In genomic region chr6:122365706-122366105, GRCm38 (mm10) we compare ENCODE assay signal across 20 mouse cellular contexts. TPM values are rescaled to one million over a fixed set of nuclear protein-coding genes. Genes with fewer than 3 reads are reported as not detected.
DNase-seq lines count a peak whose midpoint lies in the region; ATAC-seq and TF ChIP-seq lines count a peak whose summit lies in the region.
"Had no signal": no experiment of that assay in that cellular context is flagged by ENCODE, and none has a peak within 500 bp of the region (broad histone marks: within the 10 kb centered on the region; RNA-seq: fewer than 3 reads in every experiment).

No protein-coding gene starts in this region.

- no peak for TF ChIP-seq EP300 in ES-Bruce4 (IDR thresholded peaks at IDR 0.05; ENCODE audit: insufficient read depth, low read depth, low read length)

- H3K4me2 ChIP-seq in hindbrain, postnatal 0 days (ENCODE audit: low read depth, low read length): no peak overlapping the region
- H3K4me2 ChIP-seq in hindbrain, embryonic 14.5 days (replicated peaks): no peak overlapping the region
- no peak overlapping the region for H3K4me2 ChIP-seq in intestine, postnatal 0 days (replicated peaks; ENCODE audit: low read depth)
- H3K4me2 ChIP-seq: heart, embryonic 11.5 days; hindbrain, embryonic 12.5 days had no signal

- H3K4me1 ChIP-seq in hindbrain, postnatal 0 days (ENCODE audit: insufficient read depth, low read length): no peaks in the 10 kb centered on the region
- H3K4me1 ChIP-seq in hindbrain, embryonic 14.5 days (replicated peaks; ENCODE audit: control insufficient read depth, insufficient read depth, low read length): no peaks in the 10 kb centered on the region
- peaks cover 65% of the 10 kb centered on the region for H3K4me1 ChIP-seq in E14TG2a.4 (replicated peaks; ENCODE audit: low read depth, low read length)
- peaks cover 6% of the 10 kb centered on the region for H3K4me1 ChIP-seq in ES-Bruce4 (ENCODE audit: control insufficient read depth, insufficient read depth, low read length)
- no peaks in the 10 kb centered on the region for H3K4me1 ChIP-seq in intestine, postnatal 0 days (replicated peaks; ENCODE audit: control insufficient read depth, insufficient read depth, low read length)
- H3K4me1 ChIP-seq: hindbrain, embryonic 12.5 days had no signal

- no peak for TF ChIP-seq CTCF in hindbrain, postnatal 0 days (IDR thresholded peaks at IDR 0.05; ENCODE audit: low read depth)
- TF ChIP-seq CTCF in E14TG2a.4 (conservative IDR thresholded peaks at IDR 0.05; ENCODE audit: low read length) (no peak), ES-Bruce4 (IDR thresholded peaks at IDR 0.05; ENCODE audit: low read depth, low read length) (no peak)
- TF ChIP-seq CTCF in intestine, postnatal 0 days (IDR thresholded peaks at IDR 0.05; ENCODE audit: low read depth): no peak

- DNase-seq in hindbrain, postnatal 0 days (ENCODE audit: low spot score): no peak
- no peak for DNase-seq in hindbrain, embryonic 14.5 days (ENCODE audit: low spot score)
- peak; percentile 87 for DNase-seq in R1 (ENCODE audit: low read depth, low spot score)
- DNase-seq: adrenal gland, postnatal 10 days; adrenal gland, postnatal 36 days; cerebellum, adult 18-20 months; cerebellum, adult 9-10 months; cerebellum, postnatal 14 days; gastrocnemius, postnatal 25 days had no signal

- H3K27me3 ChIP-seq in hindbrain, postnatal 0 days (ENCODE audit: insufficient read depth, low read length): no peaks in the 10 kb centered on the region
- H3K27me3 ChIP-seq in hindbrain, embryonic 14.5 days (ENCODE audit: control insufficient read depth, insufficient read depth, low read length): no peaks in the 10 kb centered on the region
- H3K27me3 ChIP-seq in E14TG2a.4 (ENCODE audit: insufficient read depth, low read length) (no peaks in the 10 kb centered on the region), ES-Bruce4 (ENCODE audit: control insufficient read depth, insufficient read depth, low read length, poor library complexity, severe bottlenecking) (no peaks in the 10 kb centered on the region)
- no peaks in the 10 kb centered on the region for H3K27me3 ChIP-seq in intestine, postnatal 0 days (replicated peaks; ENCODE audit: control insufficient read depth, insufficient read depth, low read length)
- H3K27me3 ChIP-seq: hindbrain, embryonic 12.5 days had no signal

- H3K4me3 ChIP-seq in hindbrain, postnatal 0 days (ENCODE audit: low read length): no peak overlapping the region
- no peak overlapping the region for H3K4me3 ChIP-seq in hindbrain, embryonic 14.5 days (replicated peaks; ENCODE audit: low read length)
- H3K4me3 ChIP-seq in E14TG2a.4 (replicated peaks; ENCODE audit: low read length): peak overlapping the region; percentile 33
- peak overlapping the region; percentile 32; the same call in 1 of the 2 replicates for H3K4me3 ChIP-seq in ES-Bruce4 (ENCODE audit: low read depth, low read length)
- H3K4me3 ChIP-seq in intestine, postnatal 0 days (ENCODE audit: low read depth, low read length): no peak overlapping the region
- H3K4me3 ChIP-seq: forebrain, embryonic 10.5 days; hindbrain, embryonic 12.5 days had no signal

- 56% methylated on average over 3 of the region's 3 CpGs for WGBS in hindbrain, postnatal 0 days
- WGBS in hindbrain, embryonic 14.5 days: 57% methylated on average over 3 of the region's 3 CpGs
- WGBS in intestine, postnatal 0 days: 30% methylated on average over 3 of the region's 3 CpGs

- TF ChIP-seq POLR2A in ES-Bruce4 (IDR thresholded peaks at IDR 0.05; ENCODE audit: insufficient read depth, low read length): no peak

- H3K36me3 ChIP-seq in hindbrain, postnatal 0 days (ENCODE audit: insufficient read depth, low read length): no peaks in the 10 kb centered on the region
- no peaks in the 10 kb centered on the region for H3K36me3 ChIP-seq in hindbrain, embryonic 14.5 days (replicated peaks; ENCODE audit: control insufficient read depth, insufficient read depth)
- H3K36me3 ChIP-seq in E14TG2a.4 (ENCODE audit: insufficient read depth, low read length) (peaks cover 3% of the 10 kb centered on the region; the same call in 1 of the 2 replicates), ES-Bruce4 (ENCODE audit: control insufficient read depth, insufficient read depth, low read length, poor library complexity, severe bottlenecking) (no peaks in the 10 kb centered on the region)
- H3K36me3 ChIP-seq in intestine, postnatal 0 days (ENCODE audit: control insufficient read depth, insufficient read depth): no peaks in the 10 kb centered on the region
- H3K36me3 ChIP-seq: forebrain, embryonic 10.5 days; hindbrain, embryonic 12.5 days had no signal

- no peak overlapping the region for H3K27ac ChIP-seq in hindbrain, postnatal 0 days
- H3K27ac ChIP-seq in hindbrain, embryonic 14.5 days: no peak overlapping the region
- peak overlapping the region; percentile 100 for H3K27ac ChIP-seq in ES-Bruce4 (ENCODE audit: insufficient read depth, low read length)
- H3K27ac ChIP-seq in intestine, postnatal 0 days (ENCODE audit: low read depth, low read length): no peak overlapping the region
- H3K27ac ChIP-seq: forebrain, embryonic 10.5 days; hindbrain, embryonic 12.5 days had no signal

- no peak overlapping the region for H3K9ac ChIP-seq in hindbrain, postnatal 0 days (replicated peaks; ENCODE audit: low read length)
- H3K9ac ChIP-seq in hindbrain, embryonic 14.5 days: no peak overlapping the region
- H3K9ac ChIP-seq in ES-Bruce4 (ENCODE audit: low read depth, poor library complexity, severe bottlenecking): peak overlapping the region; percentile 47; the same call in 1 of the 2 replicates
- H3K9ac ChIP-seq in intestine, postnatal 0 days (ENCODE audit: low read depth, low read length): no peak overlapping the region
- H3K9ac ChIP-seq: hindbrain, embryonic 12.5 days had no signal

- no peaks in the 10 kb centered on the region for H3K9me3 ChIP-seq in hindbrain, postnatal 0 days (ENCODE audit: low read length)
- H3K9me3 ChIP-seq in hindbrain, embryonic 14.5 days (ENCODE audit: control insufficient read depth, low read length): no peaks in the 10 kb centered on the region
- H3K9me3 ChIP-seq in E14TG2a.4 (ENCODE audit: low read length) (peaks cover 5% of the 10 kb centered on the region), ES-Bruce4 (replicated peaks; ENCODE audit: control insufficient read depth, insufficient read depth, low read length, poor library complexity, severe bottlenecking) (peaks cover 4% of the 10 kb centered on the region; the same call in 1 of the 2 replicates)
- H3K9me3 ChIP-seq in intestine, postnatal 0 days (ENCODE audit: control insufficient read depth): no peaks in the 10 kb centered on the region
- H3K9me3 ChIP-seq: hindbrain, embryonic 12.5 days had no signal

- peak; percentile 24; the same call in 1 of the 2 replicates for ATAC-seq in hindbrain, postnatal 0 days
- ATAC-seq in hindbrain, embryonic 14.5 days (ENCODE audit: low FRiP score): no peak
- ATAC-seq in intestine, postnatal 0 days: no peak
- ATAC-seq: CD4-positive, CD25-positive, alpha-beta regulatory T cell, adult 4 months; forebrain, embryonic 14.5 days; hindbrain, embryonic 16.5 days; inflammation-experienced regulatory T-cells, adult 6 months; intestine, embryonic 16.5 days had no signal

RNA-seq across cellular contexts. Expression of gene Phc1, which starts 25.3 kb away (rescaled TPM):
- total RNA-seq in hindbrain, postnatal 0 days (2014; rRNA removed): 64.0 and 73.6 TPM in 2 replicates
- polyA plus RNA-seq in hindbrain, postnatal 0 days (2015; fragmentation: Nextera tagmentation; extraction: Ambion mirVana): 20.5 and 21.1 TPM in 2 replicates
- polyA plus RNA-seq in hindbrain, embryonic 14.5 days (2014; fragmentation: Nextera tagmentation; extraction: Ambion mirVana): 37.0 and 39.0 TPM in 2 replicates
- 206 and 226 TPM in 2 replicates for polyA plus RNA-seq in ES-Bruce4 (2011; ENCODE audit: insufficient read depth, insufficient read length, low read depth, missing spikeins)
- polyA plus RNA-seq in intestine, postnatal 0 days (2015; fragmentation: Nextera tagmentation; extraction: Ambion mirVana): 3.3 and 3.5 TPM in 2 replicates

RNA-seq across cellular contexts. Expression of gene M6pr, which starts 57.2 kb away (rescaled TPM):
- total RNA-seq in hindbrain, postnatal 0 days (2014; rRNA removed): 48.5 and 48.8 TPM in 2 replicates
- 46.7 and 48.5 TPM in 2 replicates for polyA plus RNA-seq in hindbrain, postnatal 0 days (2015; fragmentation: Nextera tagmentation; extraction: Ambion mirVana)
- polyA plus RNA-seq in hindbrain, embryonic 14.5 days (2014; fragmentation: Nextera tagmentation; extraction: Ambion mirVana): 51.4 and 53.7 TPM in 2 replicates
- polyA plus RNA-seq in ES-Bruce4 (2011; ENCODE audit: insufficient read depth, insufficient read length, low read depth, missing spikeins): 98.5 and 104 TPM in 2 replicates
- 91.7 and 92.2 TPM in 2 replicates for polyA plus RNA-seq in intestine, postnatal 0 days (2015; fragmentation: Nextera tagmentation; extraction: Ambion mirVana)

Comparison
In these comparisons a context has a peak if more than half of its experiments do, and no peak if none do; other contexts are left out.
1. H3K4me3 ChIP-seq: peak in E14TG2a.4 (single experiment) and ES-Bruce4 (single experiment); none in hindbrain, postnatal 0 days (single experiment), hindbrain, embryonic 14.5 days (single experiment) and intestine, postnatal 0 days (single experiment).